Mouse (Mus musculus): Measurements from ENCODE around the gene Rnf26. TPM values are rescaled to one million over a fixed set of nuclear protein-coding genes. Genes with fewer than 3 reads are reported as not detected.

Rnf26 gene
- polyA plus RNA-seq, 1 experiment from 2014 or later = 79.6 TPM

GRCm38 (mm10) chr9:44075996-44076763 lies 37.1 kb downstream of the Rnf26 start:
- H3K4me1 ChIP-seq = peaks cover 47% of the 10 kb centered on the region

GRCm38 (mm10) chr9:44075276-44075995 lies 37.9 kb downstream of the Rnf26 start:
- Histone ChIP-seq H3K36me3 (no peaks in the 10 kb centered on the region), H3K4me3 (no peak overlapping the region), H3K9ac (no peak overlapping the region), H3K27ac (no peak overlapping the region), H3K27me3 (peaks cover 6% of the 10 kb centered on the region; the same call in 1 of the 2 replicates), H3K4me2 (replicated peaks) (no peak overlapping the region), H3K9me3 (no peaks in the 10 kb centered on the region), H3K4me1 (peaks cover 47% of the 10 kb centered on the region)
- ATAC-seq (ENCODE audit: low FRiP score, low read depth) = no peak
- 67% methylated on average over 24 of the region's 24 CpGs for WGBS

More at GRCm38 (mm10) chr9:44075996-44076763, 37.1 kb downstream of the Rnf26 start:
- 68% methylated on average over 16 of the region's 16 CpGs for WGBS
- no peaks in the 10 kb centered on the region for H3K9me3 ChIP-seq
- no peaks in the 10 kb centered on the region for H3K36me3 ChIP-seq
- no peak overlapping the region for H3K9ac ChIP-seq
- no peak for ATAC-seq (ENCODE audit: low FRiP score, low read depth)
- no peak overlapping the region for H3K4me3 ChIP-seq
- H3K27me3 ChIP-seq = peaks cover 3% of the 10 kb centered on the region; the same call in 1 of the 2 replicates
- H3K4me2 ChIP-seq (replicated peaks) = no peak overlapping the region
- no peak overlapping the region for H3K27ac ChIP-seq

GRCm38 (mm10) chr9:44074395-44075275 lies 38.7 kb downstream of the Rnf26 start:
- Histone ChIP-seq H3K9me3 (no peaks in the 10 kb centered on the region), H3K4me1 (peaks cover 42% of the 10 kb centered on the region), H3K27me3 (peaks cover 12% of the 10 kb centered on the region), H3K36me3 (no peaks in the 10 kb centered on the region), H3K9ac (no peak overlapping the region), H3K27ac (no peak overlapping the region), H3K4me3 (no peak overlapping the region), H3K4me2 (replicated peaks) (no peak overlapping the region)
- ATAC-seq (ENCODE audit: low FRiP score, low read depth) = no peak
- 59% methylated on average over 9 of the region's 9 CpGs for WGBS

GRCm38 (mm10) chr9:44073115-44073514 lies 40.2 kb downstream of the Rnf26 start:
- peaks cover 14% of the 10 kb centered on the region for H3K27me3 ChIP-seq
- no peak for ATAC-seq (ENCODE audit: low FRiP score, low read depth)

GRCm38 (mm10) chr9:44072599-44072915 lies 40.8 kb downstream of the Rnf26 start:
- WGBS = 36% methylated on average over 4 of the region's 4 CpGs
- Histone ChIP-seq H3K27ac (no peak overlapping the region), H3K4me2 (replicated peaks) (no peak overlapping the region; the same call in 1 of the 2 replicates)

More at GRCm38 (mm10) chr9:44073115-44073514, 40.2 kb downstream of the Rnf26 start:
- no peak overlapping the region for H3K4me2 ChIP-seq (replicated peaks)
- H3K4me3 ChIP-seq = no peak overlapping the region
- 0 out of 2 replicates have a peak overlapping the region, but pooled peaks have one; percentile 13 for H3K9ac ChIP-seq
- no peak overlapping the region for H3K27ac ChIP-seq
- H3K4me1 ChIP-seq = peaks cover 29% of the 10 kb centered on the region
- no peaks in the 10 kb centered on the region for H3K9me3 ChIP-seq
- 81% methylated on average over 5 of the region's 5 CpGs for WGBS
- H3K36me3 ChIP-seq = no peaks in the 10 kb centered on the region

GRCm38 (mm10) chr9:44071914-44072598 lies 41.3 kb downstream of the Rnf26 start:
- H3K4me2 ChIP-seq (replicated peaks) = peak overlapping the region; percentile 27; the same call in 1 of the 2 replicates
- WGBS = 39% methylated on average over 11 of the region's 11 CpGs
- H3K27ac ChIP-seq = no peak overlapping the region; the same call in 1 of the 2 replicates
- H3K9me3 ChIP-seq = no peaks in the 10 kb centered on the region
- H3K27me3 ChIP-seq = peaks cover 14% of the 10 kb centered on the region
- peak overlapping the region; percentile 13 for H3K9ac ChIP-seq
- H3K36me3 ChIP-seq = no peaks in the 10 kb centered on the region
- peaks cover 39% of the 10 kb centered on the region for H3K4me1 ChIP-seq
- no peak overlapping the region for H3K4me3 ChIP-seq
- no peak for ATAC-seq (ENCODE audit: low FRiP score, low read depth)

More at GRCm38 (mm10) chr9:44072599-44072915, 40.8 kb downstream of the Rnf26 start:
- no peaks in the 10 kb centered on the region for H3K9me3 ChIP-seq
- no peak for ATAC-seq (ENCODE audit: low FRiP score, low read depth)
- H3K27me3 ChIP-seq = peaks cover 14% of the 10 kb centered on the region
- H3K4me1 ChIP-seq = peaks cover 34% of the 10 kb centered on the region
- H3K9ac ChIP-seq = peak overlapping the region; percentile 13; the same call in 1 of the 2 replicates
- H3K4me3 ChIP-seq = no peak overlapping the region
- H3K36me3 ChIP-seq = no peaks in the 10 kb centered on the region

GRCm38 (mm10) chr9:44070844-44071231 lies 42.5 kb downstream of the Rnf26 start:
- no peak for ATAC-seq (ENCODE audit: low FRiP score, low read depth)
- H3K4me2 ChIP-seq (replicated peaks) = no peak overlapping the region
- H3K4me3 ChIP-seq = no peak overlapping the region
- peaks cover 40% of the 10 kb centered on the region for H3K4me1 ChIP-seq
- H3K9ac ChIP-seq = no peak overlapping the region
- peaks cover 14% of the 10 kb centered on the region for H3K27me3 ChIP-seq
- 28% methylated on average over 8 of the region's 8 CpGs for whole genome bisulfite sequencing
- H3K27ac ChIP-seq = no peak overlapping the region
- no peaks in the 10 kb centered on the region for H3K36me3 ChIP-seq
- no peaks in the 10 kb centered on the region for H3K9me3 ChIP-seq

GRCm38 (mm10) chr9:44070113-44070843 lies 43.0 kb downstream of the Rnf26 start:
- Histone ChIP-seq H3K4me1 (peaks cover 40% of the 10 kb centered on the region), H3K27me3 (peaks cover 14% of the 10 kb centered on the region), H3K27ac (no peak overlapping the region), H3K36me3 (no peaks in the 10 kb centered on the region), H3K4me3 (no peak overlapping the region), H3K9me3 (no peaks in the 10 kb centered on the region), H3K4me2 (replicated peaks) (no peak overlapping the region), H3K9ac (no peak overlapping the region)
- 62% methylated on average over 14 of the region's 14 CpGs for WGBS
- no peak for ATAC-seq (ENCODE audit: low FRiP score, low read depth)

GRCm38 (mm10) chr9:44069252-44069651 lies 44.1 kb downstream of the Rnf26 start:
- no peak for ATAC-seq (ENCODE audit: low FRiP score, low read depth)
- Histone ChIP-seq H3K9me3 (no peaks in the 10 kb centered on the region), H3K27me3 (peaks cover 14% of the 10 kb centered on the region), H3K36me3 (no peaks in the 10 kb centered on the region), H3K4me1 (peaks cover 40% of the 10 kb centered on the region), H3K27ac (no peak overlapping the region), H3K4me2 (replicated peaks) (no peak overlapping the region), H3K4me3 (no peak overlapping the region), H3K9ac (no peak overlapping the region)
- 17% methylated on average over 7 of the region's 7 CpGs for WGBS

- Histone ChIP-seq H3K27me3 (peaks cover 14% of the 10 kb centered on the region), H3K9me3 (no peaks in the 10 kb centered on the region), H3K27ac (no peak overlapping the region), H3K9ac (no peak overlapping the region), H3K4me3 (peak overlapping the region; percentile 57), H3K4me2 (replicated peaks) (peak overlapping the region; percentile 94), H3K36me3 (no peaks in the 10 kb centered on the region), H3K4me1 (peaks cover 39% of the 10 kb centered on the region)
- no peak for ATAC-seq (ENCODE audit: low FRiP score, low read depth)
- 76% methylated on average over 6 of the region's 6 CpGs for WGBS
These were observed 45.4 kb downstream of the Rnf26 start for GRCm38 (mm10) chr9:44067960-44068330.

All from limb, embryonic 13.5 days (tissue).